Mouse (Mus musculus) ES-Bruce4 (cell line): ENCODE results near the gene Gpr6. TPM values are rescaled to one million over a fixed set of nuclear protein-coding genes. Genes with fewer than 3 reads are reported as not detected.

Experiments
- H3K27ac ChIP-seq: 2 replicates; pipeline ENCODE4 v1.5.1; 2012; ENCODE audit warnings: low read length, inconsistent platforms; ENCODE audit not compliant: insufficient read depth
- H3K27me3 ChIP-seq: 2 replicates; pipeline ENCODE4 v1.6.1; 2012; ENCODE audit warnings: mild to moderate bottlenecking, low read length, inconsistent platforms; ENCODE audit not compliant: control insufficient read depth, poor library complexity, insufficient read depth, severe bottlenecking
- H3K36me3 ChIP-seq: 2 replicates; pipeline ENCODE4 v1.6.1; 2012; ENCODE audit warnings: inconsistent platforms, mild to moderate bottlenecking, low read length, moderate library complexity; ENCODE audit not compliant: control insufficient read depth, poor library complexity, insufficient read depth, severe bottlenecking
- H3K4me1 ChIP-seq: one replicate; pipeline ENCODE4 v1.8.1; 2011; ENCODE audit warnings: low read length; ENCODE audit not compliant: control insufficient read depth, insufficient read depth
- H3K4me3 ChIP-seq: 2 replicates; pipeline ENCODE4 v1.5.1; 2011; ENCODE audit warnings: low read depth, mild to moderate bottlenecking, low read length
- H3K9ac ChIP-seq: 2 replicates; pipeline ENCODE4 v1.6.1; 2012; ENCODE audit warnings: low read depth, mild to moderate bottlenecking, inconsistent platforms; ENCODE audit not compliant: poor library complexity, severe bottlenecking
- H3K9me3 ChIP-seq: replicated peaks from 2 replicates; pipeline ENCODE4 v1.6.1; 2012; ENCODE audit warnings: mild to moderate bottlenecking, low read length, inconsistent platforms; ENCODE audit not compliant: control insufficient read depth, poor library complexity, insufficient read depth, severe bottlenecking
- CTCF ChIP-seq: IDR thresholded peaks from one replicate; pipeline ENCODE4 v1.8.1; 2011; ENCODE audit warnings: low read depth, low read length
- EP300 ChIP-seq: IDR thresholded peaks from 2 replicates; pipeline ENCODE4 v1.6.1; 2011; ENCODE audit warnings: low read depth, low read length; ENCODE audit not compliant: insufficient read depth
- POLR2A ChIP-seq: IDR thresholded peaks from one replicate; pipeline ENCODE4 v1.8.1; 2011; ENCODE audit warnings: low read length; ENCODE audit not compliant: insufficient read depth
- polyA plus RNA-seq: library from polyadenylated mRNA; stranded (reverse); fragments of >200 nt; gene quantifications from 2 replicates; pipeline ENCODE4 v1.2.4, GENCODE M21; 2011; ENCODE audit warnings: low read depth; ENCODE audit not compliant: missing spikeins, insufficient read depth, insufficient read length

Gpr6 gene
- polyA plus RNA-seq, 1 experiment, result not detected

DNA sequence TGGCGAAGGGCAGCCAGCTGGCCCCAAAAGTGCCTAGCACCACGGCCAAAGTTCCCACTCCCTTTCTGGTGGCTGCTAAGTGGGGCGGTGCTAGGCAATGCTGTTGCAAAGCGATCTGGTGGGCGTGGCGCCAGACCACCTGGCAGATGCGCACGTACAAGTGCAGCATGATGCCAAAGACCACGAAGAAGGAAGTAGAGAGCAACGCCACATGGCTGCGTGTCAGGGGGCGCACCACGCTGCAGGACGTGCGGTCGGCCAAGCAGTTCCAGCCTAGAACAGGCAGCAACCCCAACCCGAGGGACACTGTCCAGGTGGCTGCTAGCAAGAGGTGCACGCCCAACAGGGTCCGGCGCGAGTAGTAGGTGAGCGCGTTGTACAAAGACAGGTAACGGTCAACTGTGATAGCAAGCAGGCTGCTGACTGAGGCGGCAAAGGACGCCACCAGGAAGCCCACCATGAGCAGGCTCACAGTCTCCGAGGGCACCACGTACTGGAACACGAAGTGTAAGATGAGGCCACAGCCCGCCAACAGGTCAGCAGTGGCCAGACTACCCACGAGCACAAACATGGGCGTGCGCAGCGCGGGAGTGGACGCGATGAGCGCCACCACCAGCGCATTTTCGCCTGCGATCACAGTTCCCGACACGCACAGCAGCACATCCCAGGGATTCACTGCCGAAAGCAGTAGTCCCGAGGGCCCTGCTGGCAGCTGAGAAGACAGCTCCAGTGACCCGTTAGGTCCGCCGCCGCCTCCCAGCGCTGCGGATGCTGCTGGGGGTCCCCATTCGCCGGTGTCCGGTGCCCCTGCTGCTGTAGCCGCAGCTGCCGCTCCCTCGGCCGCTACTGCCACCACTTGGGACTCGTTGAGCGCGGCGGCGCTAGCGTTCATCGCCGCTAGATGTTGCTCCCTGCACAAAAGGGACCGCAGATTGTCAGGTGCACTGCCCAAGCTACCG lies 1.1 kb downstream of the Gpr6 start:
- Histone ChIP-seq H3K27ac (no peak overlapping the region), H3K27me3 (0 out of 2 replicates have a peak, but pooled peaks cover 2% of the 10 kb centered on the region), H3K4me3 (peak overlapping the region; percentile 54), H3K4me1 (no peaks in the 10 kb centered on the region), H3K9me3 (no peaks in the 10 kb centered on the region; the same call in 1 of the 2 replicates), H3K36me3 (no peaks in the 10 kb centered on the region), H3K9ac (no peak overlapping the region)
- TF ChIP-seq POLR2A, result no peak
- TF ChIP-seq CTCF, result no peak
- no peak for TF ChIP-seq EP300

DNA sequence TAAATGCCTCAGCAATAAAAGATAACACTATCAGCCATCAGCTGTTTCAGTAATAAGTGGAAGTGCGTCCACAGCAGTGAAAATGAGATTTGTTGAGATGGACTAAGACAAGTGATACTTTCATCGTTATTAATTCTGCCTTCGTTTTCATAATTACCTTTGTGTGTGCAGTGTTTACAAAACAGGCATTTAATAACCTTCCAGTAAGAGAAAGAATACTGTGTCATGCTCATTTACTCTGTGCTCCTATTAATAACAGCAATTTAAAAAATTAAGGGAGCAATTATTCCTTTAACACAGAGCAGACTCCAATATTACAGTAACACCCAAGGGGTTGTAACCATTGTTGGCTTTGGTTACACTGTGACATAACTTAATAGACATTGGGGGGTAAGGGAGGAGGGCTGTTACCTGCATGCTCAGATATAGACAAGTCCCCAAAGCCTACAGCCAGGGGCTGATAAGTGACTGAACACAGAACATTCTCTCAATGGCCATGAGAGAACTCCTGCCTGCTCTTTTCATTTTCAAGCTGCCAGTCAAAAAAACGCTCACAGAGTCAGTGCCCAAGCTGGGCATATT lies 11.7 kb downstream of the Gpr6 start:
- Histone ChIP-seq H3K9me3 (no peaks in the 10 kb centered on the region), H3K4me1 (no peaks in the 10 kb centered on the region), H3K36me3 (no peaks in the 10 kb centered on the region), H3K27me3 (no peaks in the 10 kb centered on the region), H3K27ac (no peak overlapping the region), H3K9ac (no peak overlapping the region), H3K4me3 (no peak overlapping the region)
- TF ChIP-seq POLR2A (no peak), EP300 (no peak), CTCF (no peak)

- TF ChIP-seq CTCF (no peak), POLR2A (no peak), EP300 (no peak)
- H3K27ac ChIP-seq, result no peak overlapping the region
- no peaks in the 10 kb centered on the region for H3K27me3 ChIP-seq
- no peaks in the 10 kb centered on the region for H3K36me3 ChIP-seq
- no peak overlapping the region for H3K4me3 ChIP-seq
- no peaks in the 10 kb centered on the region for H3K9me3 ChIP-seq
- no peaks in the 10 kb centered on the region for H3K4me1 ChIP-seq
- H3K9ac ChIP-seq, result no peak overlapping the region
These were observed 16.5 kb downstream of the Gpr6 start for GRCm38 (mm10) chr10:41055581-41055980.

- Histone ChIP-seq H3K36me3 (no peaks in the 10 kb centered on the region), H3K9me3 (no peaks in the 10 kb centered on the region), H3K9ac (no peak overlapping the region), H3K4me3 (no peak overlapping the region), H3K27ac (no peak overlapping the region), H3K27me3 (no peaks in the 10 kb centered on the region), H3K4me1 (no peaks in the 10 kb centered on the region)
- TF ChIP-seq POLR2A (no peak), CTCF (no peak), EP300 (no peak)
These were observed 18.1 kb downstream of the Gpr6 start for GRCm38 (mm10) chr10:41054005-41054404.

DNA sequence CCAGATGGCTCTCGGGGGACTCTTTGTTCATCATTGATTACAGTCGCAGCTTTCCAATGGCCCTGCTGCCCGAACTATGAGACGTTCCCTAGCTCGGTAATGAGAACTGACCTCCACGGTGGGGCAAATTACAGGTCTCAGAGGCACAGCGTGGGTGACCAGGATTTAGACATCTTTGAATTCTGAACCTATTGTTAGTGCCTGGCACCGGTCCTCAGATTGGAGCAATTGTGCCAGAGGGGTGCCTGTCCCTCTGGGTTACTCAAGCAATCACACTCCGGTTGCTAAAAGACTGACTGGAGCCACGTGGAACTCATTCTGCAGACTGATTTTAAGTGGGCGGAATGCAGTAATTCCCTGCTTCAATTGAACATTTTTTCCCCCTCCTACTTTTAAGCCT lies 29.8 kb downstream of the Gpr6 start:
- no peaks in the 10 kb centered on the region for H3K9me3 ChIP-seq
- H3K27ac ChIP-seq, result no peak overlapping the region
- H3K27me3 ChIP-seq, result no peaks in the 10 kb centered on the region
- no peaks in the 10 kb centered on the region for H3K36me3 ChIP-seq
- no peak overlapping the region for H3K9ac ChIP-seq
- H3K4me3 ChIP-seq, result no peak overlapping the region
- H3K4me1 ChIP-seq, result no peaks in the 10 kb centered on the region
- TF ChIP-seq CTCF, result no peak
- TF ChIP-seq POLR2A, result no peak
- TF ChIP-seq EP300, result no peak

- Histone ChIP-seq H3K4me1 (no peaks in the 10 kb centered on the region), H3K4me3 (no peak overlapping the region), H3K36me3 (no peaks in the 10 kb centered on the region), H3K27me3 (no peaks in the 10 kb centered on the region), H3K27ac (no peak overlapping the region), H3K9me3 (no peaks in the 10 kb centered on the region), H3K9ac (no peak overlapping the region)
- no peak for TF ChIP-seq POLR2A
- TF ChIP-seq EP300, result no peak
- TF ChIP-seq CTCF, result no peak
These were observed 30.6 kb downstream of the Gpr6 start for GRCm38 (mm10) chr10:41041478-41041877.
